Mouse (Mus musculus) MEL (cell line): ENCODE measurements around the gene Sept5. TPM values are rescaled to one million over a fixed set of nuclear protein-coding genes. Genes with fewer than 3 reads are reported as not detected.

ENCODE experiments used
- DNase-seq: peaks from one replicate; pipeline ENCODE4 v3.0.0; 2011; ENCODE audit warnings: low read depth, low spot score
- H3K27ac ChIP-seq: 2 replicates; pipeline ENCODE4 v1.5.1; 2012; ENCODE audit warnings: low read depth, mild to moderate bottlenecking, control low read depth, low read length, moderate library complexity; ENCODE audit not compliant: control insufficient read depth
- H3K27me3 ChIP-seq, 2 experiments: fragments of 150-350 bp in 1 of 2; sonication (generic) in 1 of 2; 2 replicates each; pipeline ENCODE4 v1.6.1; 2012; ENCODE audit warnings: low read length in 2 of 2, mild to moderate bottlenecking in 2 of 2, improper control_type of control experiment in 1 of 2, moderate library complexity in 1 of 2; ENCODE audit not compliant: insufficient read depth in 2 of 2, control insufficient read depth in 1 of 2
- H3K36me3 ChIP-seq, 2 experiments: 2 replicates each; pipeline ENCODE4 v1.6.1; 2012 to 2014; ENCODE audit warnings: low read length in 2 of 2, improper control_type of control experiment in 1 of 2, inconsistent platforms in 1 of 2, mild to moderate bottlenecking in 1 of 2; ENCODE audit not compliant: insufficient read depth in 2 of 2, control insufficient read depth in 1 of 2
- H3K4me1 ChIP-seq, 2 experiments: fragments of 150-350 bp in 1 of 2; sonication (generic) in 1 of 2; 2 replicates each; pipeline ENCODE4 v1.6.1; 2012; ENCODE audit warnings: low read length in 2 of 2, improper control_type of control experiment in 1 of 2, mild to moderate bottlenecking in 1 of 2; ENCODE audit not compliant: insufficient read depth in 2 of 2, control insufficient read depth in 1 of 2
- H3K4me3 ChIP-seq, 2 experiments: fragments of 150-350 bp in 1 of 2; sonication (generic) in 1 of 2; 2 replicates each; pipeline ENCODE4 v1.5.1; 2012; ENCODE audit warnings: low read depth in 2 of 2, low read length in 2 of 2, mild to moderate bottlenecking in 2 of 2, moderate library complexity in 2 of 2, control low read depth in 1 of 2, improper control_type of control experiment in 1 of 2; ENCODE audit not compliant: control insufficient read depth in 1 of 2, insufficient read depth in 1 of 2
- H3K79me2 ChIP-seq: 2 replicates; pipeline ENCODE4 v1.6.1; 2012; ENCODE audit warnings: mild to moderate bottlenecking, low read length, moderate library complexity; ENCODE audit not compliant: control insufficient read depth, poor library complexity, insufficient read depth
- H3K9ac ChIP-seq: 2 replicates; pipeline ENCODE4 v1.6.1; 2012; ENCODE audit warnings: low read depth, mild to moderate bottlenecking, control low read depth, low read length, moderate library complexity; ENCODE audit not compliant: control insufficient read depth, poor library complexity, severe bottlenecking
- H3K9me3 ChIP-seq: fragments of 150-350 bp; sonication (generic); replicated peaks from 2 replicates; pipeline ENCODE4 v1.6.1; 2012; ENCODE audit warnings: mild to moderate bottlenecking, low read length, improper control_type of control experiment, moderate library complexity; ENCODE audit not compliant: insufficient read depth
- CHD2 ChIP-seq: IDR thresholded peaks from 2 replicates; pipeline ENCODE4 v1.6.1; 2011; ENCODE audit warnings: low read length, improper control_type of control experiment
- JUND ChIP-seq: IDR thresholded peaks from 2 replicates; pipeline ENCODE4 v1.6.1; 2011; ENCODE audit warnings: low read depth, mild to moderate bottlenecking, improper control_type of control experiment, low read length
- MAX ChIP-seq: IDR thresholded peaks from 2 replicates; pipeline ENCODE4 v1.6.1; 2011; ENCODE audit warnings: low read length, improper control_type of control experiment
- MAZ ChIP-seq: IDR thresholded peaks from 2 replicates; pipeline ENCODE4 v1.6.1; 2012; ENCODE audit warnings: low read depth, mild to moderate bottlenecking, inconsistent platforms, low read length, improper control_type of control experiment
- MXI1 ChIP-seq: IDR thresholded peaks from 2 replicates; pipeline ENCODE4 v1.6.1; 2011; ENCODE audit warnings: mild to moderate bottlenecking, low read depth, low read length, improper control_type of control experiment
- MYB ChIP-seq: IDR thresholded peaks from 2 replicates; pipeline ENCODE4 v1.6.1; 2011; ENCODE audit warnings: mild to moderate bottlenecking, low read depth, low read length, improper control_type of control experiment
- NRF1 ChIP-seq: IDR thresholded peaks from 2 replicates; pipeline ENCODE4 v1.6.1; 2014; ENCODE audit warnings: low read depth, mild to moderate bottlenecking, inconsistent platforms, low read length, improper control_type of control experiment, moderate library complexity; ENCODE audit not compliant: poor library complexity, insufficient read depth, severe bottlenecking
- RAD21 ChIP-seq: IDR thresholded peaks from 2 replicates; pipeline ENCODE4 v1.6.1; 2011; ENCODE audit warnings: mild to moderate bottlenecking, low read depth, low read length, improper control_type of control experiment
- RCOR1 ChIP-seq: IDR thresholded peaks from 2 replicates; pipeline ENCODE4 v1.6.1; 2012; ENCODE audit warnings: low read depth, mild to moderate bottlenecking, inconsistent platforms, low read length, improper control_type of control experiment
- SMC3 ChIP-seq: IDR thresholded peaks from 2 replicates; pipeline ENCODE4 v1.6.1; 2011; ENCODE audit warnings: low read depth, low read length, improper control_type of control experiment
- UBTF ChIP-seq: IDR thresholded peaks from 2 replicates; pipeline ENCODE4 v1.6.1; 2012; ENCODE audit warnings: low read depth, mild to moderate bottlenecking, inconsistent platforms, low read length, improper control_type of control experiment, moderate library complexity, borderline replicate concordance; ENCODE audit not compliant: insufficient read depth
- USF1 ChIP-seq: IDR thresholded peaks from 2 replicates; pipeline ENCODE4 v1.6.1; 2014; ENCODE audit warnings: low read depth, mild to moderate bottlenecking, inconsistent platforms, low read length, improper control_type of control experiment, moderate library complexity
- USF2 ChIP-seq, 2 experiments: IDR thresholded peaks; 2 replicates each; pipeline ENCODE4 v1.6.1; 2011 to 2012; ENCODE audit warnings: improper control_type of control experiment in 2 of 2, low read length in 2 of 2, borderline replicate concordance in 1 of 2, inconsistent platforms in 1 of 2, low read depth in 1 of 2, mild to moderate bottlenecking in 1 of 2; ENCODE audit not compliant: insufficient read depth in 1 of 2
- ZKSCAN1 ChIP-seq: IDR thresholded peaks from 2 replicates; pipeline ENCODE4 v1.6.1; 2012; ENCODE audit warnings: low read depth, mild to moderate bottlenecking, inconsistent platforms, low read length, improper control_type of control experiment, moderate library complexity
- polyA plus RNA-seq, 2 experiments: library from polyadenylated mRNA; stranded (reverse) in 1 of 2; unstranded in 1 of 2; fragments of >175 nt in 1 of 2; fragments of >200 nt in 1 of 2; gene quantifications; 2 replicates each; pipeline versions ENCODE4 v1.2.1 to v1.2.4; 2012; ENCODE audit warnings: low replicate concordance in 2 of 2, low read depth in 1 of 2; ENCODE audit not compliant: insufficient read length in 2 of 2, insufficient read depth in 1 of 2, missing spikeins in 1 of 2
- total RNA-seq: library from RNA; depleted of rRNA; stranded (reverse); fragments of 300-350 nt; gene quantifications from 2 replicates; pipeline ENCODE4 v1.2.3, GENCODE M21; 2012

Sept5 gene
- total and polyA plus RNA-seq, 3 experiments = 7.4 to 29.3 TPM; not detected in 1

GRCm38 (mm10) chr16:18609099-18609498, 20.7 kb downstream of the Sept5 start:
- Histone ChIP-seq H3K4me3 (no peak overlapping the region), H3K36me3 (no peaks in the 10 kb centered on the region), H3K4me1 (no peaks in the 10 kb centered on the region), H3K79me2 (no peaks in the 10 kb centered on the region), H3K27ac (no peak overlapping the region), H3K27me3 (peaks cover 5 to 10% of the 10 kb centered on the region in 2 experiments), H3K9ac (no peak overlapping the region), H3K9me3 (no peaks in the 10 kb centered on the region)
- DNase-seq = no peak
- TF ChIP-seq UBTF (no peak), NRF1 (no peak), MAZ (no peak), USF1 (no peak), RCOR1 (no peak), MXI1 (no peak), SMC3 (no peak)

- Histone ChIP-seq H3K79me2 (no peaks in the 10 kb centered on the region), H3K9ac (no peak overlapping the region), H3K4me1 (no peaks in the 10 kb centered on the region), H3K9me3 (no peaks in the 10 kb centered on the region), H3K27ac (no peak overlapping the region), H3K4me3 (no peak overlapping the region), H3K36me3 (no peaks in the 10 kb centered on the region), H3K27me3 (peaks cover 5 to 10% of the 10 kb centered on the region in 2 experiments)
- TF ChIP-seq UBTF (no peak), USF1 (no peak), ZKSCAN1 (no peak), JUND (no peak), CHD2 (no peak)
- no peak for DNase-seq
These were observed 21.5 kb downstream of the Sept5 start for GRCm38 (mm10) chr16:18608226-18608625.

- no peak overlapping the region for H3K27ac ChIP-seq
- no peak overlapping the region for H3K9ac ChIP-seq
- no peak overlapping the region for H3K4me3 ChIP-seq
- no peaks in the 10 kb centered on the region for H3K9me3 ChIP-seq
- peaks cover 3 to 9% of the 10 kb centered on the region in 2 experiments for H3K27me3 ChIP-seq
- no peaks in the 10 kb centered on the region for H3K79me2 ChIP-seq
- DNase-seq = no peak
- no peaks in the 10 kb centered on the region for H3K4me1 ChIP-seq
- TF ChIP-seq MYB = no peak
- no peak for TF ChIP-seq RAD21
- TF ChIP-seq MAX = no peak
- no peak for TF ChIP-seq USF2 (IDR thresholded peaks at IDR 0.05; ENCODE audit: borderline replicate concordance in 1 of 2, insufficient read depth in 1 of 2, low read depth in 1 of 2, low read length in 2 of 2)
- H3K36me3 ChIP-seq = no peaks in the 10 kb centered on the region
These were observed 24.0 kb downstream of the Sept5 start for GRCm38 (mm10) chr16:18605705-18606104.
